Mouse (Mus musculus): ENCODE measurements at regions not wholly inside any gene's neighbourhood (a gene's known extent, or its start where the extent isn't known, plus 50 kb on each side); places are given as distances from the start of the nearest gene placed in this dataset.

- DNase-seq (ENCODE audit: extremely low read depth, low read depth, low spot score) = no peak
Measured at GRCm38 (mm10) chr6:66012675-66013074, 60.3 kb downstream of the 4930544G11Rik start.

- no peak for DNase-seq (ENCODE audit: extremely low read depth, low read depth, low spot score)
Measured at GRCm38 (mm10) chr6:66023531-66023930, 71.1 kb downstream of the 4930544G11Rik start.

- DNase-seq (ENCODE audit: extremely low read depth, low read depth, low spot score) = no peak
Measured at GRCm38 (mm10) chr6:66036789-66037188, 84.4 kb downstream of the 4930544G11Rik start.

GRCm38 (mm10) chr6:66051852-66052251 is 99.4 kb downstream of the 4930544G11Rik start:
- DNase-seq (ENCODE audit: extremely low read depth, low read depth, low spot score) = no peak

- DNase-seq (ENCODE audit: extremely low read depth, low read depth, low spot score) = no peak
Measured at GRCm38 (mm10) chr6:66052386-66052785, 100.0 kb downstream of the 4930544G11Rik start.

- no peak for DNase-seq (ENCODE audit: extremely low read depth, low read depth, low spot score)
Measured at GRCm38 (mm10) chr6:66053197-66053596, 100.8 kb downstream of the 4930544G11Rik start.

GRCm38 (mm10) chr6:66068874-66069273 is 116.5 kb downstream of the 4930544G11Rik start:
- DNase-seq (ENCODE audit: extremely low read depth, low read depth, low spot score) = no peak

- DNase-seq (ENCODE audit: extremely low read depth, low read depth, low spot score) = no peak
Measured at GRCm38 (mm10) chr6:66077445-66077844, 125.0 kb downstream of the 4930544G11Rik start.

GRCm38 (mm10) chr6:66078769-66079168 is 126.4 kb downstream of the 4930544G11Rik start:
- DNase-seq (ENCODE audit: extremely low read depth, low read depth, low spot score) = no peak

- DNase-seq (ENCODE audit: extremely low read depth, low read depth, low spot score) = no peak
Measured at GRCm38 (mm10) chr6:66101555-66102071, 149.2 kb downstream of the 4930544G11Rik start.

GRCm38 (mm10) chr6:66114366-66114765 is 162.0 kb downstream of the 4930544G11Rik start:
- DNase-seq (ENCODE audit: extremely low read depth, low read depth, low spot score) = no peak

GRCm38 (mm10) chr6:66121479-66122183 is 169.2 kb downstream of the 4930544G11Rik start:
- no peak for DNase-seq (ENCODE audit: extremely low read depth, low read depth, low spot score)

- DNase-seq (ENCODE audit: extremely low read depth, low read depth, low spot score) = no peak
Measured at GRCm38 (mm10) chr6:66124292-66124691, 171.9 kb downstream of the 4930544G11Rik start.

- no peak for DNase-seq (ENCODE audit: extremely low read depth, low read depth, low spot score)
Measured at GRCm38 (mm10) chr6:66151786-66152185, 199.4 kb downstream of the 4930544G11Rik start.

- no peak for DNase-seq (ENCODE audit: extremely low read depth, low read depth, low spot score)
Measured at GRCm38 (mm10) chr6:66154831-66155230, 202.4 kb downstream of the 4930544G11Rik start.

- no peak for DNase-seq (ENCODE audit: extremely low read depth, low read depth, low spot score)
Measured at GRCm38 (mm10) chr6:66160805-66161204, 208.4 kb downstream of the 4930544G11Rik start.

GRCm38 (mm10) chr6:66168913-66169312 is 216.5 kb downstream of the 4930544G11Rik start:
- no peak for DNase-seq (ENCODE audit: extremely low read depth, low read depth, low spot score)

- DNase-seq (ENCODE audit: extremely low read depth, low read depth, low spot score) = no peak
Measured at GRCm38 (mm10) chr6:66197990-66198389, 245.6 kb downstream of the 4930544G11Rik start.

GRCm38 (mm10) chr6:66200136-66200790 is 247.9 kb downstream of the 4930544G11Rik start:
- DNase-seq (ENCODE audit: extremely low read depth, low read depth, low spot score) = no peak

- DNase-seq (ENCODE audit: extremely low read depth, low read depth, low spot score) = no peak
Measured at GRCm38 (mm10) chr6:66206197-66206925, 254.0 kb downstream of the 4930544G11Rik start.

GRCm38 (mm10) chr6:66217543-66217942 is 265.1 kb downstream of the 4930544G11Rik start:
- no peak for DNase-seq (ENCODE audit: extremely low read depth, low read depth, low spot score)
